Mouse (Mus musculus) liver, embryonic 13.5 days (tissue): ENCODE measurements around the gene Fkbp8. TPM values are rescaled to one million over a fixed set of nuclear protein-coding genes. Genes with fewer than 3 reads are reported as not detected.
A peak's percentile ranks its signal among the peaks of the same experiment; 100 is the strongest.
"Not testable (repeated sequence)": the region's sequence is repeated elsewhere in the genome, so short reads cannot be mapped to it uniquely, and the experiment has no call there.

Experiments used
- ATAC-seq: fragments of 200-750 bp; cut with Nextera tagmentation; 2 replicates; pipeline ENCODE4 v1.8.0; 2017; ENCODE audit warnings: low read depth, mild to moderate bottlenecking, moderate number of reproducible peaks, moderate library complexity
- DNase-seq: peaks from one replicate; pipeline ENCODE4 v3.0.0; 2022
- H3K27ac ChIP-seq: fragments of 300-500 bp; sonication (generic); 2 replicates; pipeline ENCODE4 v1.5.1; 2015; ENCODE audit warnings: moderate library complexity, mild to moderate bottlenecking, inconsistent platforms
- H3K27me3 ChIP-seq: fragments of 300-500 bp; sonication (generic); 2 replicates; pipeline ENCODE4 v1.6.1; 2015; ENCODE audit warnings: mild to moderate bottlenecking, inconsistent platforms
- H3K36me3 ChIP-seq: fragments of 300-500 bp; sonication (generic); 2 replicates; pipeline ENCODE4 v1.6.1; 2015; ENCODE audit warnings: mild to moderate bottlenecking, inconsistent platforms
- H3K4me1 ChIP-seq: fragments of 300-500 bp; sonication (generic); replicated peaks from 2 replicates; pipeline ENCODE4 v1.6.1; 2015; ENCODE audit warnings: inconsistent platforms
- H3K4me2 ChIP-seq: fragments of 300-500 bp; sonication (generic); 2 replicates; pipeline ENCODE4 v1.6.1; 2015; ENCODE audit warnings: inconsistent platforms, mild to moderate bottlenecking, moderate library complexity
- H3K4me3 ChIP-seq: fragments of 300-500 bp; sonication (generic); replicated peaks from 2 replicates; pipeline ENCODE4 v1.5.1; 2015; ENCODE audit warnings: mild to moderate bottlenecking, inconsistent platforms
- H3K9ac ChIP-seq: fragments of 300-500 bp; sonication (generic); 2 replicates; pipeline ENCODE4 v1.6.1; 2015; ENCODE audit warnings: mild to moderate bottlenecking, inconsistent platforms
- H3K9me3 ChIP-seq: fragments of 300-500 bp; sonication (generic); replicated peaks from 2 replicates; pipeline ENCODE4 v1.6.1; 2016; ENCODE audit warnings: inconsistent platforms
- WGBS: fragments of 180-500 bp; shearing (Covaris S2); methylation state at CpG from one replicate; pipeline ENCODE4 v1.1.7; 2015; ENCODE audit not compliant: insufficient replicate concordance; 5-methylcytosine and 5-hydroxymethylcytosine counted together
- polyA plus RNA-seq: library from polyadenylated mRNA; unstranded; fragments of >200 nt; fragmentation: Nextera tagmentation; extraction: Ambion mirVana; gene quantifications from 2 replicates; pipeline ENCODE4 v1.2.1, GENCODE M21; 2015

Gene Fkbp8
- polyA plus RNA-seq, 1 experiment from 2014 or later = 182 TPM

DNA sequence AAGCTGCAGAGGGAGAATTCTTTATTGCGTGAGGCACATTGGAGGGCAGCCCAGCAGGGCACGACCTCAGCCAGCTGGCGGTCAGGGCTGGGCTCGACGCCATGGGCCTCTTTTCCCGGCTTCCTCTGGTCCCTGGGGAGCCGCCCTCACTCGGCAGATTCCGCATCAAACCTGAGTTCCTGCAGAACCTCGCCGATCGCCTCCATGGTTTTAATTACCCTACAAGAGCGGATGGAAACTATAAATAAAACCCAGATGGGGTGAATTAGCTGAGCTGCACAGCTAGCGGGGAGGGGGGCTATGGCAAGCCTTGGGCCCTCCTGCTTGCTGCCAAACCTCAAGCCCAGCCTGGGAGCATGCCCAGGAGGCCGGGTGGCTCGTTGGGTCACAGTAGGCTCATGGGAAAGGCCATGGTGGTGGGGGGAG, 23.2 kb upstream of the Fkbp8 start:
- 86% methylated on average over 16 of the region's 16 CpGs for WGBS
- H3K4me2 ChIP-seq = no peak overlapping the region
- peaks cover 94% of the 10 kb centered on the region for H3K4me1 ChIP-seq
- no peaks in the 10 kb centered on the region for H3K9me3 ChIP-seq
- no peak overlapping the region for H3K9ac ChIP-seq
- peaks cover 44% of the 10 kb centered on the region for H3K27me3 ChIP-seq
- H3K27ac ChIP-seq = no peak overlapping the region
- no peak for ATAC-seq
- H3K4me3 ChIP-seq = no peak overlapping the region
- no peak for DNase-seq
- peaks cover 28% of the 10 kb centered on the region for H3K36me3 ChIP-seq

DNA sequence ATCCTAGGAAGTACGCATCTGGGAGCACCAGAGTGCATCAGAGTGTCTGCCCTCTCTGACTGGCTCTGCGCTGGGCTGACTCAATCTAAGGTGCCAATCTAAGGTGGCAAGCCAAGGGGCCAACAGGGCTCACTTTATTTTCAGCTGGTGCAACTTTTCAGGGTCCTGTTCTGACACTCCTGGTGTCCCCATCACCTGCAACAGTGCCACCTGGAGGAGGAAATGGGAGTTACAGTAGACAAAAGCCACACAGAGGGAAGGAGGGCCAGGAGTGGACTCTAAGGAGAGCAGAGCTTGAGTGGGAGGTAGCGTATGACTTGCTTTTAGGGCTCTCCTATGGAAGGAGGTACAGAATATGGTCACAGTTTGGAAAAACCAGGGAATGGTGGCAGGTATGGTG, 22.7 kb upstream of the Fkbp8 start:
- H3K4me1 ChIP-seq = peaks cover 91% of the 10 kb centered on the region
- 58% methylated on average over 3 of the region's 3 CpGs for WGBS

DNA sequence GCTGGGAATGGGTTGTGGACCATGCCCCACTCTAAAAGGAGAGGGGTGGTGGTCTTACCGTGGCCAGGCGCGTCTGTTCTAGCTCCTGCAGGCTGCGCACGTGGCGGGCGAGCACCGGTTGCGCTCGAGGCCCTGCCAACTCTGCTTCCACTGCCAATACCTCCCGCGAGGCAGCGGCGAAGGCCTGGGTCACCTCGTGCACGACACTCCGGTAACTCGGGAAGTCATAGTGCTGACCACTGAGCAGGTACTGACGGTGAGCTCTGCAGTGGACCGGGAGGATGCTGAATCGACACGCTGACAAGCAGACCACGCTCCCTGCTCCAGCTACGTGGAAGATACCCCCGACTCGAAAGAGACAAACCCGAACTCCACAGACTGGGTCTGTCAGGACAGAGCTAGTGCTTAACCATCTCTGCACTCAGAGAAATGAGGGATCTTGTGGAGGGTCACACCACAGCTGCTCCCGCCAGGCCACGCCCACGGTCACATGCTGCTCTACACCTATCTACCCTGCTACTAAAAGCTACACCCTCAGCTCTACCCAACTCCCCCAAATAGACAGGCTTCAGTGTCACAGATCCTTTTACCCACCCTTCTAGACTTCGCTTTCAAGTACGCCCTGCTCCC, 21.7 kb upstream of the Fkbp8 start:
- WGBS = 39% methylated on average over 32 of the region's 32 CpGs
- peak overlapping the region; percentile 89 for H3K9ac ChIP-seq
- peak overlapping the region; percentile 95 for H3K27ac ChIP-seq
- H3K27me3 ChIP-seq = peaks cover 30% of the 10 kb centered on the region
- H3K4me2 ChIP-seq = peak overlapping the region; percentile 93
- H3K9me3 ChIP-seq = no peaks in the 10 kb centered on the region
- peak overlapping the region; percentile 79 for H3K4me3 ChIP-seq
- H3K36me3 ChIP-seq = peaks cover 29% of the 10 kb centered on the region
- DNase-seq = no peak
- H3K4me1 ChIP-seq = peaks cover 82% of the 10 kb centered on the region
- ATAC-seq = peak; percentile 24

More for the DNA sequence above, 22.7 kb upstream of the Fkbp8 start:
- ATAC-seq (no peak), DNase-seq (peak; percentile 74)
- H3K4me3 ChIP-seq = no peak overlapping the region
- no peaks in the 10 kb centered on the region for H3K9me3 ChIP-seq
- peaks cover 29% of the 10 kb centered on the region for H3K36me3 ChIP-seq
- H3K4me2 ChIP-seq = peak overlapping the region; percentile 93
- peaks cover 39% of the 10 kb centered on the region for H3K27me3 ChIP-seq
- no peak overlapping the region for H3K9ac ChIP-seq
- H3K27ac ChIP-seq = no peak overlapping the region

DNA sequence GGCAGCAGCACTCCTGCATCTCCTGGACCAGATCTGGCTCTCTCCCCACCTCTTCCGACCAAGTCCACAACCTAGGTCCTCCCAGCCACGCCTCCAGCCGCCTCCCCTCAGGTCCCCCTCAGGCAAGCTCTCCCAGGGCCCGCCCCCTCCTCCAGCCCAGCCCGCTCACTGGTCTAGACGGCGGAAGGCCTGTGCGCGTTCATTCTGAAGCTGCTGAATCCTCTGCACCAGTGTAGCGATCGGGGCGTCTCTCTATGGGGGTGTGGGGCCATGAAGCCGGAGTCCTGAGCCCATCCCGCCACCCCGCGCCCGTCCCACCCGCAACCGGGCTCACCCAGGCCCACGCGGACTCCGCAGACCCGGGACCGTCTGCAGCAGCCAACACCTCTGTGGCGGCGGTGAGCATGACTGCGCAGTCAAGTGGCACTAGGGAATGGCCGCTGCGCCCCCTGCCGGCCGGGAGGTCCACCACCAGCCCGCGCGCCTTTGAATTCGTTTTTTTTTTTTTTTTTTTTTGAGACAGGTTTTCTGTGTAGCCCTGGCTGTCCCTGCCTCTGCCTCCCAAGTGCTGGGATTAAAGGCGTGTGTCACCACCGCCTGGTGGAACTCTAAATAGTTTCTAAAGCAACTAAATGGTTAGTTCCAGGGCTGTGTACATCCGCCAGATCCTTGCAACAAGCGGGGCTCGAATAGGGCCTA, 21.0 kb upstream of the Fkbp8 start, which contains the start of gene Rex1bd:
TSS of gene Rex1bd (minus strand) at position 425 of the 699 bp plus-strand sequence.
- under 1% methylated on average over 40 of the region's 40 CpGs for WGBS
- DNase-seq = peak; percentile 93
- H3K4me1 ChIP-seq = peaks cover 79% of the 10 kb centered on the region

DNA sequence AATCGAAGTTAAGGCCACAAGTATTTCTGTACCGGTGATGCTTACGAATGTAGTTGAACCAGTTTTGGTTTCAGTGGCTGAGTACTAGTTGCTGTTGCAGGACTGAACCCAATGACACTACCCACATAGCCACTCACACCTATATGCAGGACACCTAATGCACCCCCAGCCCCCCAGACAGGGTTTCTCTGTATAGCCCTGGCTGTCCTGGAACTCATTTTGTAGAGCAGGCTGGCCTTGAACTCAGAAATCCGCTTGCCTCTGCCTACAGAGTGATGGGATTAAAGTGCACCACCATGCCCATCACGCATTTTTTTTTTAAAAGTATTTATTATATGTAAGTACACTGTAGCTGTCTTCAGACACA, 20.5 kb upstream of the Fkbp8 start:
- ATAC-seq = no peak

More for the DNA sequence above, 21.0 kb upstream of the Fkbp8 start, which contains the start of gene Rex1bd:
- H3K36me3 ChIP-seq = peaks cover 29% of the 10 kb centered on the region
- no peaks in the 10 kb centered on the region for H3K9me3 ChIP-seq
- H3K4me3 ChIP-seq = peak within 1 kb of the TSS; percentile 79
- ATAC-seq = peak; percentile 83
- peak within 1 kb of the TSS; percentile 89 for H3K9ac ChIP-seq
- peak within 1 kb of the TSS; percentile 93 for H3K4me2 ChIP-seq
- H3K27ac ChIP-seq = peak within 1 kb of the TSS; percentile 95
- H3K27me3 ChIP-seq = peaks cover 24% of the 10 kb centered on the region

DNA sequence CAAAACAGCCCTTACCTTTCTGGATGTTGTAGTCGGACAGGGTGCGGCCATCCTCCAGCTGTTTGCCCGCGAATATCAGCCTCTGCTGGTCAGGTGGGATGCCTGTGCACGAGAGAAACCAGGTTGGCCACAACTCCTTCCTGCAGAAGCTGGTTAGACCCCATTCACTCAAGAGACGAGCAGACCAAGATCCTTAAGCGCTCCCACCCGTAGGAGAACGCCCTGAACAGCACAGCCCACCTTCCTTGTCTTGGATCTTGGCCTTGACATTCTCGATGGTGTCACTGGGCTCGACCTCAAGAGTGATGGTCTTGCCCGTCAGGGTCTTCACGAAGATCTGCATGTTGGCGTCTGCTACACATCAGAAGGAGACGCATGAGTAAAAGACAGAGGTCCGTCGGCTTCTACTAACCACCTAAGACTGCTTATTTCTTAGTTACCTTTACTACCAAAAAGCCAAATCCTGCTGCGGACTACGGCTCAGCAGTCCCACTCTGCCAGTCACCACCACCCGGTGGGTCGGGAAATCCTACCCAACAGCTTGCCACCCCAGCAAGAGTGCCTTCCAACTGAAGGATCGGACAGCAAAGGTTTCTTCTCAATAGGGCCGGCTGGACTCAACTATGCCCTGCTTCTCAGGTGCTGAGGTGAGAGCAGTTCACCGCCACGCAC, 18.1 kb upstream of the Fkbp8 start:
- 2% methylated on average over 25 of the region's 25 CpGs for WGBS
- no peaks in the 10 kb centered on the region for H3K9me3 ChIP-seq
- peak overlapping the region; percentile 93 for H3K4me2 ChIP-seq
- H3K27ac ChIP-seq = peak overlapping the region; percentile 99
- H3K4me3 ChIP-seq = peak overlapping the region; percentile 89
- no peak for DNase-seq
- no peak for ATAC-seq
- peaks cover 77% of the 10 kb centered on the region for H3K4me1 ChIP-seq
- peak overlapping the region; percentile 99 for H3K9ac ChIP-seq
- no peaks in the 10 kb centered on the region for H3K27me3 ChIP-seq
- H3K36me3 ChIP-seq = peaks cover 47% of the 10 kb centered on the region

More for the DNA sequence above, 20.5 kb upstream of the Fkbp8 start:
- 41% methylated on average over 5 of the region's 5 CpGs for WGBS
- H3K4me1 ChIP-seq = peaks cover 79% of the 10 kb centered on the region
- peak overlapping the region; percentile 79 for H3K4me3 ChIP-seq
- DNase-seq = no peak
- H3K9me3 ChIP-seq = no peaks in the 10 kb centered on the region
- peaks cover 18% of the 10 kb centered on the region for H3K27me3 ChIP-seq
- peak overlapping the region; percentile 89 for H3K9ac ChIP-seq
- H3K4me2 ChIP-seq = peak overlapping the region; percentile 93
- peak overlapping the region; percentile 95 for H3K27ac ChIP-seq
- peaks cover 29% of the 10 kb centered on the region for H3K36me3 ChIP-seq

DNA sequence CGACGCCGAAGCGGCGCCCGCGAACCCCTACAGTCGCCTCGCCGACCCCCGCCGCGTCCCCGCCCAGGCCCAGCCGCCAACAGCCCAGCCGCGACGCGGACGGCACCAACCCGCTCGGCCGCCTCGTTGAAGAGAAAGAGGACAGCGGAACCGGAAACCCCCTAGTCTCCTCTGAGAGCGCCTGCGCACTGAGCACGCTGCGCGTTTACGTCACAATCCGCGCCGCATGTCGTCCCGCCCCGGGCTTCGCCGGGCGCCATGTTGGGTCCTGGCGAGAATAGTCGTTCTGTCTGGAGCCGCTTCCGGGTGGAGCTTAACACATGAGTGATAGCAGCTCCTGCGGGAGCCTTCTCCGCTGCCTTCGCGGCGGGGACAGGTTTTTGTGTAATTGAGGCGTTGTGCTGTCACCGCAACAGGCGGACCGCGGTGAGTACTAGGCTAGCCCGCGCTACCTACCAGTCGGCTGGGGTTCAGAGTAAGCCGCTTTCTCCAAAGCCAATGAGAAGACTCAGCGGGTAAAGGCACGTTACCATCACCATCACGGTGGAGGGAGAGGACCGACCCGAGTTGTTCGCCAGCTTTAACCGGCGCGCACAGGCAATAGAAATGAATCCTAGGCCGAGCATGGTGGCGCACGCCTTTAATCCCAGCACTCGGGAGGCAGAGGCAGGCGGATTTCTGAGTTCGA, 17.2 kb upstream of the Fkbp8 start, which contains the start of gene Uba52:
TSS of gene Uba52 (minus strand) at position 574 of the 688 bp plus-strand sequence.
- Histone ChIP-seq H3K9me3 (no peaks in the 10 kb centered on the region), H3K4me3 (peak within 1 kb of the TSS; percentile 89), H3K4me2 (peak within 1 kb of the TSS; percentile 93), H3K36me3 (peaks cover 53% of the 10 kb centered on the region), H3K4me1 (peaks cover 68% of the 10 kb centered on the region), H3K27me3 (no peaks in the 10 kb centered on the region), H3K9ac (peak within 1 kb of the TSS; percentile 99), H3K27ac (peak within 1 kb of the TSS; percentile 99)
- WGBS = under 1% methylated on average over 74 of the region's 74 CpGs
- DNase-seq = peak; percentile 96
- ATAC-seq = peak; percentile 79

DNA sequence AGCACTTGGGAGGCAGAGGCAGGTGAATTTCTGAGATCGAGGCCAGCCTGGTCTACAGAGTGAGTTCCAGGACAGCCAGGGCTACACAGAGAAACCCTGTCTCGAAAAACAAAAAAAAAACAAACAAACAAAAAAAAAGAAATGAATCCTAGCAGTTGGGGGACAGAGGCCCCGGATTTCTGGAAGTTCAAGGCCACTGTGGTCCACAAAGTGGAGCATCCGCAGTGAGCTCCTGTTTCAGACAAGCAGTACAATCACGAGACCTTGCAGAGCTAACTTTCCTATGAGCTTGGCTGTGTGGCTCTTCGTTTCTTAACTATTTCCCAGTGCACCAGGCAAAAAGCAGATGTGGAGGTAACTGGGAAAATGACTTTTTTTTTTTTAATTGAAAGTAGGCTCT, 16.4 kb upstream of the Fkbp8 start:
- not testable (repeated sequence) for H3K9me3 ChIP-seq, ATAC-seq, H3K27me3 ChIP-seq, DNase-seq
- WGBS = 29% methylated on average over 6 of the region's 6 CpGs
- Histone ChIP-seq H3K36me3 (peaks cover 60% of the 10 kb centered on the region), H3K9ac (peak overlapping the region; percentile 99), H3K4me2 (peak overlapping the region; percentile 93), H3K4me3 (peak overlapping the region; percentile 89), H3K4me1 (peaks cover 60% of the 10 kb centered on the region), H3K27ac (peak overlapping the region; percentile 99)

DNA sequence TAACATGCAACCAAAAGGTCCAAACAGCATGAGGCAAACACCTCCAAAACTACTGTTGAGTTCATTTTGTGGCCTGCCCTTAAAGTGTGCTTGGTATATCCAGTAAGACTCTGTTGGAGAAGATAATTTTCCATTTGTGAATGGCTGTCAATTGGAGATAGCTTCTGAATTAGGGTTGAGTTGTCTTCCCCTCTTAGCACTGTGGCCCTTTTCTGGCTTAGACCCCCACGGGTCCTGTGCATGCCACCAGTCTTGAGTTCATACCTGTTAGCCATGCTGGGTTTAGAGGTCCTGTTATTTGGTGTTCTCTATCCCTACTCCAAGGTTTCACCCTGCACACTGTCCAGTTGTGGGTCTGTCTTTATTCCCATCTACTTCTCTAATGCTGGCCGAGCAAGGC, 15.8 kb upstream of the Fkbp8 start:
- Histone ChIP-seq H3K27me3 (no peaks in the 10 kb centered on the region), H3K9ac (peak overlapping the region; percentile 99), H3K36me3 (peaks cover 66% of the 10 kb centered on the region), H3K27ac (peak overlapping the region; percentile 99), H3K4me2 (peak overlapping the region; percentile 93), H3K4me3 (peak overlapping the region; percentile 89), H3K4me1 (peaks cover 57% of the 10 kb centered on the region), H3K9me3 (no peaks in the 10 kb centered on the region)
- DNase-seq (no peak), ATAC-seq (no peak)
- 75% methylated on average over 2 of the region's 2 CpGs for WGBS

DNA sequence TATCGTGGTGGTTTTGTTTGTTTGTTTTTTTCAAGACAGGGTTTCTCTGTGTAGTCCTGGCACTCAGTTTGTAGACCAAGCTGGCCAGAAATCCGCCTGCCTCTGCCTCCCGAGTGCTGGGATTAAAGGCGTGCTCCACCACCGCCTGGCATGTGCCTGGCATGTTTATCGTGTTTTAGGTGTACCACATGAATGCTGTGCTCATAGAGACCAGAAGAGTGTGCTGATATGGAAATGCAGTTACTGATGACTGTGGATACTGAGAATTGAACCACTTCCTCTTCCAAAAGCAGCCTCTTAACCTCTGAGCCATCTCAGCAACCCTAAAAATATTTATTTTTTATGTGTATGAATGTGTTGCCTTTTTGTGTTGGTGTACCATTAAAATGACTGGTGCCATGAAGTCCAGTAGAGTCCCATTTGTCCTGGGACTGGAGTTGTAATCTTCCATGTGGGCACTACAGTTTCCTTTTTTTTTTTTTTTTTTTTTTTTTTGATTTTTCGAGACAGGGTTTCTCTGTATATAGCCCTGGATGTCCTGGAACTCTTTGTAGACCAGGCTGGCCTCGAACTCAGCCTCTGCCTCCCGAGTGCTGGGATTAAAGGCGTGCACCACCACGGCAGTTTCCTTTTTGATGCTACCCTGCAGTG, 15.1 kb upstream of the Fkbp8 start:
- peak overlapping the region; percentile 93 for H3K4me2 ChIP-seq
- 58% methylated on average over 11 of the region's 11 CpGs for WGBS

More for the DNA sequence above, 15.1 kb upstream of the Fkbp8 start:
- Histone ChIP-seq H3K9ac (peak overlapping the region; percentile 99), H3K4me1 (peaks cover 52% of the 10 kb centered on the region), H3K4me3 (peak overlapping the region; percentile 89; the same call in 1 of the 2 replicates), H3K36me3 (peaks cover 62% of the 10 kb centered on the region), H3K27ac (peak overlapping the region; percentile 99), H3K27me3 (no peaks in the 10 kb centered on the region), H3K9me3 (no peaks in the 10 kb centered on the region)
- ATAC-seq (no peak), DNase-seq (no peak)
